Mouse (Mus musculus) heart, postnatal 0 days (tissue): Measurements from ENCODE around the gene Pdzd2.

Source experiments
- CTCF ChIP-seq: IDR thresholded peaks from 2 replicates; pipeline ENCODE4 v1.5.1; 2016; ENCODE audit warnings: antibody characterized with exemption, control low read depth, low read depth
- EP300 ChIP-seq: IDR thresholded peaks from 2 replicates; pipeline ENCODE4 v1.6.1; 2016; ENCODE audit warnings: antibody characterized with exemption, low read depth

DNA sequence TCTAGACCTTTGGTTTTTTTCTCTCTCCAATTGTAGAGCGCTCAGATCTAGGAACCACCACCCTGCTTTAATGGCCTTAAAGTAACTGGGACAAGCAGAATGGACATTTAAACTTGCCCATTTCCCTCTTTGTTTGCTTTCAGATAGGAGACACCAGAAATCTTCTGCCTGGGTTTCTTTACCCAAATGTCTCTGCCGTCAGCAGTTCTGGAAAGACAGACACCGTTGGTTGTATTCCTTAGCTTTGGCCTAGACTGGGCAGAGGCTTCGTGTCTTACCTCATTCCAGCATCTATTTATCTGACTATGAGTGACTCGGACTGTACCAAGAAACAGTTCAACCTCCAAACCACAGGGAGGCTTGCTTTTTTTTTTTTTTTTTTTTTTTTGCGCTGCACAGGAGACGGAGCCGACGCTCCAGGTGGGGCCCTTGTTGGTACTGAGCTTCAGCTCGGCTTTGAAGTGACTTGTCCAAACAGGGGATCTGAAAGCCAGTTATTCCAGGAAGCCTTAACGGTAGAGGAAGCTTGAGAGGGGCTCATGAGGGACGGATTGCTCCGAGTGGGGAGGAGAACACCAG is 363.1 kb downstream of the Pdzd2 start:
- no peak for TF ChIP-seq CTCF
- no peak for TF ChIP-seq EP300
